Mouse (Mus musculus) ES-Bruce4 (cell line): ENCODE measurements around the gene Hdac5. TPM values are rescaled to one million over a fixed set of nuclear protein-coding genes. Genes with fewer than 3 reads are reported as not detected.

Experiments used
- H3K27ac ChIP-seq: 2 replicates; pipeline ENCODE4 v1.5.1; 2012; ENCODE audit warnings: low read length, inconsistent platforms; ENCODE audit not compliant: insufficient read depth
- H3K27me3 ChIP-seq: 2 replicates; pipeline ENCODE4 v1.6.1; 2012; ENCODE audit warnings: mild to moderate bottlenecking, low read length, inconsistent platforms; ENCODE audit not compliant: control insufficient read depth, poor library complexity, insufficient read depth, severe bottlenecking
- H3K36me3 ChIP-seq: 2 replicates; pipeline ENCODE4 v1.6.1; 2012; ENCODE audit warnings: inconsistent platforms, mild to moderate bottlenecking, low read length, moderate library complexity; ENCODE audit not compliant: control insufficient read depth, poor library complexity, insufficient read depth, severe bottlenecking
- H3K4me1 ChIP-seq: one replicate; pipeline ENCODE4 v1.8.1; 2011; ENCODE audit warnings: low read length; ENCODE audit not compliant: control insufficient read depth, insufficient read depth
- H3K4me3 ChIP-seq: 2 replicates; pipeline ENCODE4 v1.5.1; 2011; ENCODE audit warnings: low read depth, mild to moderate bottlenecking, low read length
- H3K9ac ChIP-seq: 2 replicates; pipeline ENCODE4 v1.6.1; 2012; ENCODE audit warnings: low read depth, mild to moderate bottlenecking, inconsistent platforms; ENCODE audit not compliant: poor library complexity, severe bottlenecking
- H3K9me3 ChIP-seq: replicated peaks from 2 replicates; pipeline ENCODE4 v1.6.1; 2012; ENCODE audit warnings: mild to moderate bottlenecking, low read length, inconsistent platforms; ENCODE audit not compliant: control insufficient read depth, poor library complexity, insufficient read depth, severe bottlenecking
- CTCF ChIP-seq: IDR thresholded peaks from one replicate; pipeline ENCODE4 v1.8.1; 2011; ENCODE audit warnings: low read depth, low read length
- EP300 ChIP-seq: IDR thresholded peaks from 2 replicates; pipeline ENCODE4 v1.6.1; 2011; ENCODE audit warnings: low read depth, low read length; ENCODE audit not compliant: insufficient read depth
- POLR2A ChIP-seq: IDR thresholded peaks from one replicate; pipeline ENCODE4 v1.8.1; 2011; ENCODE audit warnings: low read length; ENCODE audit not compliant: insufficient read depth
- polyA plus RNA-seq: library from polyadenylated mRNA; stranded (reverse); fragments of >200 nt; gene quantifications from 2 replicates; pipeline ENCODE4 v1.2.4, GENCODE M21; 2011; ENCODE audit warnings: low read depth; ENCODE audit not compliant: missing spikeins, insufficient read depth, insufficient read length

The Hdac5 gene
- polyA plus RNA-seq, 1 experiment = 41.2 TPM

GRCm38 (mm10) chr11:102186235-102186634 lies 43.7 kb downstream of the Hdac5 start:
- peaks cover 20% of the 10 kb centered on the region for H3K36me3 ChIP-seq
- H3K9ac ChIP-seq = no peak overlapping the region
- H3K4me3 ChIP-seq = no peak overlapping the region
- no peak overlapping the region for H3K27ac ChIP-seq
- no peak for TF ChIP-seq CTCF
- TF ChIP-seq EP300 = no peak
- no peak for TF ChIP-seq POLR2A
- H3K27me3 ChIP-seq = no peaks in the 10 kb centered on the region
- peaks cover 2% of the 10 kb centered on the region for H3K4me1 ChIP-seq
- no peaks in the 10 kb centered on the region for H3K9me3 ChIP-seq

DNA sequence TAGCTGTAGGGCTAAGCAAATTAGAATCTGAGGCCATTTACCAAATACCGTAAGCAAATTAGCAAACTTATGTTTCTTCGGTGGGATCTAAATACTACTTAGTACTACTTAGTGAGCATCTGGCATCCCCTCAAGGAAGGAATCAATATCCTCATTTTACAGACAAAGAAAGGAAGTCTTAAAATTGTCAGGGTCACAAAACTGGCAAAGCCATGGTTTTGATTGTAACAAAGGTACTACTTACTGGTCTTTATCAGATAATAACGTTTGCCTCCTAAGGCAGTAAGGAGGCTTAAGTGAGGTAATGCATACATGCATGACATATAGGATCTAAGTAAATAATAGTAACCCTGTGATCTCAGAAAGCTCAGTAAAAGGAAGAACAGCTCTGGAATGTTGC lies 44.3 kb downstream of the Hdac5 start:
- Histone ChIP-seq H3K4me1 (peaks cover 2% of the 10 kb centered on the region), H3K9ac (0 out of 2 replicates have a peak overlapping the region, but pooled peaks have one; percentile 96), H3K36me3 (peaks cover 26% of the 10 kb centered on the region), H3K9me3 (no peaks in the 10 kb centered on the region), H3K27me3 (no peaks in the 10 kb centered on the region), H3K4me3 (no peak overlapping the region), H3K27ac (no peak overlapping the region)
- TF ChIP-seq POLR2A = no peak
- no peak for TF ChIP-seq EP300
- no peak for TF ChIP-seq CTCF

DNA sequence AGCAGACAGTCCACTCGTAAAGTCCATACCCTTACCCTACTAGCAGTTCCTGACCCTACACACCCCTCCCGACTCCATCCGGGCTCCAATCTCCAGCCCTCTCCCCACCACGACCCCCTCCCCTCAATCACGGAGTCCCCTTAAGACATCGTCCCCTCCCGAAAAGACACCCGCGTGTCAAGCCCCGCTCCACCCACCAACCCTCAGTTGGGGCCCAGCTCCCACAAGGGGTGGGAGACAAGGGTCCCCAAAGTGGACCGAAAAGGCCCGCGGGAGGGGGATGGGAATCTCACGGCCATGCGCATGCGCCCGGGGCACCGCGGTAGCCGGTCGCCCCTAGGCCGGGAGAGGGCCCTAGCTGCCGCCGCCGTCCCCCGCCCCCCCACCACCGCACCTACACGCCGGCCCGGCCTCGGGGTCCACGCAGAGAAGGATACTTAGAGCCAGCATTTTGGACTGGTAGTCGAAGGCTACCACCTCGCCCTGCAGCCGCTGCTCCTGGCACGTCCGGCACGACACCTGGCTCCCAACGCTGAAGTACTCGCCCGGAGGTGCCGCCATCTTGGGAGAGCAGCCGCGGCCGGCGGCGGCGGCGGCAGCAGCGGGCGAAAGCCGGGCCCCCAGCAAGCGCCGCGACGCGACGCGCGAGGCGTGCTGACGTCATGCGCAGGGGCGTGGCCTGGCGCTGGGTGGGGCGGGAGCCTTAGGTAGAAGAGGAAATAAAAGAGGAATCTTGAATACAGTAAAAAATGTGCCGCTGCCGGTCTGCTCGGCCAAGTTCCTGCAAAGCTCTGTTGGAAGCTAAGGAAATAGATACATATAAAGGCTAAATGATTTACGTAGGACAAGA lies 45.1 kb downstream of the Hdac5 start, which contains the start of gene Lsm12:
Lsm12 (minus strand) TSS at position 651 of the 850 bp plus-strand sequence.
- TF ChIP-seq POLR2A = peak; percentile 59
- no peak for TF ChIP-seq CTCF
- no peak for TF ChIP-seq EP300
- no peaks in the 10 kb centered on the region for H3K27me3 ChIP-seq

DNA sequence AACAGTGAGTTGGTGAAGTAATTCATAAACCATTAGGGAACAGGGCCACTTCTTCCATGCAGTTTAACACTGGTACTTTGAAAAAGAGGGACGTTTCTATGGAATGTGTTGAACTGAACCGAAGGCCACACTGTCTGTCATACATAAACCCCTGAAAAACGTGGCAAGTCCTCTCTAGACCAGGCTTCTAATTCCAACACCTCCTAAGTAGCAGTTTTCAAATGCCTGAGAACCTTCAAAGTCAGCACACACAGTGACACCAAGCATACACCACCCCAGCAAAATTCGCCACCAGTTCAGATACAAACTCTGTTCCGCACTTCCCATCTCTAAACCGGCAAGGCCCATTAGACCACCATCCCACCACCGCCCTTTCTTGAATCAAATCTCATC lies 45.7 kb downstream of the Hdac5 start:
- H3K4me1 ChIP-seq = peaks cover 2% of the 10 kb centered on the region
- H3K27ac ChIP-seq = peak overlapping the region; percentile 41; the same call in 1 of the 2 replicates
- peak overlapping the region; percentile 98 for H3K4me3 ChIP-seq
- TF ChIP-seq CTCF = no peak
- TF ChIP-seq EP300 = no peak
- TF ChIP-seq POLR2A = no peak
- H3K27me3 ChIP-seq = no peaks in the 10 kb centered on the region
- H3K9me3 ChIP-seq = no peaks in the 10 kb centered on the region
- peaks cover 38% of the 10 kb centered on the region for H3K36me3 ChIP-seq
- H3K9ac ChIP-seq = peak overlapping the region; percentile 96

More for the DNA sequence above, 45.1 kb downstream of the Hdac5 start, which contains the start of gene Lsm12:
- no peaks in the 10 kb centered on the region for H3K9me3 ChIP-seq
- peaks cover 2% of the 10 kb centered on the region for H3K4me1 ChIP-seq
- H3K9ac ChIP-seq = peak within 1 kb of the TSS; percentile 96
- peaks cover 32% of the 10 kb centered on the region for H3K36me3 ChIP-seq
- H3K4me3 ChIP-seq = peak within 1 kb of the TSS; percentile 98
- peak within 1 kb of the TSS; percentile 83 for H3K27ac ChIP-seq

DNA sequence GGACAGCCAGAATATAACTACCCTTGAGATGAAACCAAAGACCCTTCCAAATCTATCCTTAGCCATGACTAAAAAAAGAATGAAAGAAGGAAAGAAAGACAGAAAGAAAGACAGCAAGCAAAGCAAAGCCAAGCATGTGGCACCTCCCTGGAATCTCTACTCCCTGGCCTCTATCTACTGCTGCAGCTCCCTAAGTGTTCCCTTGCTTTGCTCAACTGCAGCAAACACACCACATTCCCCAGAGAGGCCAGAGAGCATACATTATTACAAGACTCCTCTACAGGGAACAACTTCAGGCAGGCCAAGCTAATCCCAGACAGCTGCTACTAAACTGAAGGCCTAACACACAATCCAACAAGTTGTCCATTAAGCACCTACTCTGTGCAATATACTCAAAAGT lies 50.1 kb downstream of the Hdac5 start:
- no peaks in the 10 kb centered on the region for H3K27me3 ChIP-seq
- H3K36me3 ChIP-seq = peaks cover 65% of the 10 kb centered on the region

GRCm38 (mm10) chr11:102168689-102169088 lies 61.3 kb downstream of the Hdac5 start:
- TF ChIP-seq EP300 (no peak), CTCF (no peak), POLR2A (no peak)
- Histone ChIP-seq H3K9ac (no peak overlapping the region), H3K4me1 (no peaks in the 10 kb centered on the region), H3K27ac (no peak overlapping the region), H3K9me3 (no peaks in the 10 kb centered on the region), H3K36me3 (peaks cover 37% of the 10 kb centered on the region), H3K4me3 (no peak overlapping the region), H3K27me3 (no peaks in the 10 kb centered on the region)

More for the DNA sequence above, 50.1 kb downstream of the Hdac5 start:
- no peak for TF ChIP-seq EP300
- no peak for TF ChIP-seq CTCF
- no peak for TF ChIP-seq POLR2A
- peaks cover 2% of the 10 kb centered on the region for H3K4me1 ChIP-seq
- H3K27ac ChIP-seq = no peak overlapping the region
- no peaks in the 10 kb centered on the region for H3K9me3 ChIP-seq
- H3K9ac ChIP-seq = no peak overlapping the region
- no peak overlapping the region for H3K4me3 ChIP-seq
